Mouse (Mus musculus) frontal cortex, postnatal 25 days (tissue): Measurements from ENCODE around the gene Fchsd2.

Experiments used
- DNase-seq, 2 experiments: peaks; one replicate each; pipeline ENCODE4 v3.0.0; 2022; ENCODE audit warnings: low spot score in 2 of 2

The Fchsd2 gene

DNA sequence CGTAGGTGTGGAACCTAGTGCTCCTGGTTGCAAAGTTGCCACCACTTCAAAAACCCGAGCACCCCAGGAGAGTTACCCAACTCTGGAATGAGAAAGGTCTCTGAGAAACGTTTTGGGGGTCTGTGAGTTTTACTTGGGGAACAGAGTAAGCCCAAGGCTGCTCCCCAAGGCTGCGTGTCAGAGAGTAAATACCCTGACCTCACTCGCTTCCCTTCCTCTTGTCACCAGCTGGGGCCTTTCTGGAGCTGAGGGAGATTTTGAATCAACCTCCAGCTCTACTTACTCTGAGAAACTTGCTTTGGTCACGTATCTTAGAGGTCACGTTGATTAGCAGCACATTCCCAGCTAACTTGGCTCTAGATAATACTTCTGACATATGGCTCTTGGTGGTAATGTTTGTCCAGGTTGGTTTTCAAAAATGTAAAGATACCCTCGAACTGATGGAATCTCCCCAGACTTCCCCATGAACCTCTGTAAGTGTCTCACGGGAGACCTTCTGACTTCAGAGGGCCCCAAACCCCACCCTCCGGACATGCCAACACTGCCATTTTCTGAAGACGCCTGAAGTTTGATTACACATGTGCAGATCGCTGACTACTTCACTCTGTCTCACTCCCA is 20.4 kb upstream of the Fchsd2 start:
- no peak for DNase-seq

DNA sequence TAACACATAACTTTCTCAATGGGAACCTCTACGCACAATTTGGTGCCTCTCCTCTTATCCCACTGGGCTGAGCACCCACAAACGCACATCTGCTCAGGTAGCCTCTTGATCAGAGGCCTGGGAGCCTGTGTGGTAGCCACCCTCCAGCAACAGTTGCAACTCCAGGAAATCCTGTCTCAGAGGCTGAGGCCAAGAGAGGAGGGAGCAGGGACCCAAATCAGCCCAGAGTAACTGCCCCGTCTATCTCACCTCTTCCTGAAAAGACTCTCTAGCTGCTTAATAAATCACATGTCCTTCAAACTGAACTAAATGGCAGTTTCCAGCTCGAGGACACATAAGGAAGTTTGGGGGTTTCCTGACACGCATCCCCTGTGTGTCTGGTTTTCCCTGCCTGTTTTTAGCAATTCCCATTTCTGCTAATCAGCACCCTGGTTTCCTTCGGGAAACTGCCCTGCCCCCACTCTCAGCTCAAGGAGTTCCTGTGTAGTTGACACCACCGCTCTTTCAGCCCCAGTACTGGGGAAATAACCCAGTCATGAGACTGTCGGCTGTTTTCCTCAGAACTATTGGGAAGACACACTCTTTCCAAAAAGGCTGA is 18.4 kb upstream of the Fchsd2 start:
- DNase-seq: no peak

DNA sequence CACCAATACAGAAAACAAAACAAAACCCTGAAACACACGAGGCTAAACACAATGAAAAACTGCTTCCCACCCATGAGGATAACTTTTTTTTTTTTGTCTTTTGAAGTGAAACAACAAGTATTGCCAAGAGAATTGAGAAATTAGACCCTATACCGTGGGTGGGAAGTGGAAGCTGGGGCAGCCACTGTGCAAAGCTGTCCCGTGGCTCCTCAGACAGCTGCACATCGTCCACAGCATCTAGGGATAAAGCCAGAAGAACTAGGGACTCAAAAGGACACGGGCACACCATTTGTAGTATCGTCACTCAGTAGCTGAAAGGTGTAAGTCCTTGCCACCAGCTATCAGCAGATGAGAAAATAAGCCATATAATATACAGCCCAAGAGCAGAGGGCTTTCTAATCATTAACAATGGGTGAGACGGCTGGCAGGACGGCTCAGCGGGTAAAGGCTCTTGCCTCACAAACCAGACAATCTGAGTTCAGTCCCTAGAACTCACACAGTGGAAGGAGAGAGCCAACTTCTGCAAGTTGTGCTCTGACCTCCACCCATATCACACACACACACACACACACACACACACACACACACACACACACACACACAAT is 9.0 kb upstream of the Fchsd2 start:
- no peak for DNase-seq

DNA sequence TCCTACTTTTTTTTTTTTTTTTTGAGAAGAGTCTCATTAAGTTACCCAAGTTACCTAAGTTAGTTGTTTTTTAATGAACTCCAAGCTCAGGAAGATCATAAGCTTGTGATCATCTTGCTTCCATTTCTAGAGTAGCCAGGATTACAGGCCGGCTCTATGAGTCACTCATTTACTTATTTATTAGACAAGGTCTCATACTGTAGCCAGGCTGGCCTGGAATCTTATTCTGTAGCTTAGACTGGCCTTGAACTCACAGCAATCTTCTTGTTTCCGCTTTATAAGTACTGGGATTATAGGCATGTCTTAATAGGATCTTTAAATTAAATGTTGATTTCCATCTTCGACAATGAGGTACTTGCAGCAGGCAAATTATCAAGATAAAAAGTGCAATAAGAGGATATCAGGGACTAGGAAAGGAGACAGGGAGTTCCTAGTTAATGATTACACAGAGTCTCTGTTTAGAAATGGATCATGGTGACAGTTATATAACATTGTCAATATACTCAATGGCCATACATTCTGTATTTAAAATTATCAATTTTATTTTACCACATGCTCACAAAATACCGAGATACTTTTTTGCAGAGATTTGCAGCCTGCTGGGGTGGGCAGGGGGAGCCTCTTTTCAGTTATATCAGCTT is 7.7 kb upstream of the Fchsd2 start:
- DNase-seq: no peak

DNA sequence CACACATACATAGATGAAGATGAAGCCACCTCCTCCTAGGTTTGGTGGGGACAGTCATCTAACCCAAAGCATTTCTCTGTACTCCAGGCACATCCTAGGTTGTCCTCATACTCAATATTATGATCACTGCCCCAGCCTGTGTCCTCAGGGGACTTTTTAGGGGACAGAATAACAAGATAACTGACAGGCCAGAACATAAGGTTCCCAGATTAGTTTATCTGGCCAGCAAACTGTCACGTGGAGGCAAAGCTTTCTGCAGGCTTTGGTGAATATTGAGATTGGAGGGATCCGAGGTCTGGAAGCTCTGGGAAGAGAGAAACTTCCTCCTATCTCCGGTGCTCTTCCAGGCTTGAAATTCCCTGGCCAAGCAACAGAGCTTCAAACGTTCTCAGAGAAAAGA is 6.9 kb upstream of the Fchsd2 start:
- no peak for DNase-seq

DNA sequence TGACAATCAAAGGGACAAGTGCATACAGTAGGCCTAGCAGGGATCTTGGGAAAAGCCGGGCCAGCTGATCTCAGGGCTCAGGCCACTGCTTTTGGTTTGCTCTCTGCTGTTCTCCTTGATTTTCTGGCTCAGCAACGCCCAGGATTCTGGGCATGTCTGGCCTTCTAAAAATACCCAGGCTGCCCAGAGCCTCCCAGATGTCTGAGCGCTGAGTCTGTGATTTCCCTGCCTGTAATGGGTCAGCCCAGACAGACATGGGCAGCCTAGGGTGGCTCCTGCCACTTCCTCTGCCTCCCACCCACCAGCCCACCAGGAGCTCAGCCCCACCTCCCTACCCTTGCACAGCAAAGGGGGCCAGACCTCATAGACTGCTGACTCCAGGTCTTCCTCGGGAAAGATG is 4.0 kb upstream of the Fchsd2 start:
- no peak for DNase-seq

DNA sequence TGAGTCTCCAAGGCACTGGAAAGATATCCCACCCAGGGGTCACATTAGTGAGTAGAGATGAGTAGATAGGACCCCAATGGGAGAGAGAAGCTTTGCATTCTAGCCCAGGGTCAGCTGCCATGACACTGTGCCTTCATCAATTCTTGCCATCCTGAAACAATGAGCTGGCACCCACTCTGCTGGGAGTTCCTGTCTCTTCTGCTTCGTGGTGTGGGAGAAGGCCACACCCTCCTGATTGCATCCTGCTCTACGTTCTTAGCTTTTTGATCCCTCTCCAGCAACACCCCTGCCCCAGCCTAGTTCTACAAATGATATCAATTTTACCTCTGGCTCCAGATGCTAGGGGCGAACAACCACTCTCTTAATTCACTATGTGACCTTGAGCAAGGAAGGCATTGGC is 3.4 kb upstream of the Fchsd2 start:
- no peak for DNase-seq

DNA sequence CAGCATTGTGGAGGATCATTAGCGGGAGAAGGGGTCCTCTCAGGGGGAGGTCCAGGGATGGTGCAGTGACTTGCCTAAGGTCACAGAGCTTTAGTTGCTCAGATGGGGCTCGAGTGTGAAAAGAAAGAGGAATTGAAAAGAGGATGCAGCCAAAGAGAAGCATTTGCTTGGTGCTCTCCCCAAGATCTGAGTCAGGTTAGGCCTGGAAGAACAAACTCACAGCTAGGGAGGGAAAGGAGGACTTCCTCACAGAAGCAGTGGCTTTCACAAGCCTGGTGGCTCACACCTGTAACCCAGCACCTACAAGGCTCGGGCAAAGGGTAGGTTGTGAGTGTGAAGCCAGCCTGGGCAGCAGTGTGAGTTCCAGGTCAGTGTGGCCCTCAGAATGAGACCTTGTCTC is 568 bp downstream of the Fchsd2 start:
- DNase-seq: no peak

DNA sequence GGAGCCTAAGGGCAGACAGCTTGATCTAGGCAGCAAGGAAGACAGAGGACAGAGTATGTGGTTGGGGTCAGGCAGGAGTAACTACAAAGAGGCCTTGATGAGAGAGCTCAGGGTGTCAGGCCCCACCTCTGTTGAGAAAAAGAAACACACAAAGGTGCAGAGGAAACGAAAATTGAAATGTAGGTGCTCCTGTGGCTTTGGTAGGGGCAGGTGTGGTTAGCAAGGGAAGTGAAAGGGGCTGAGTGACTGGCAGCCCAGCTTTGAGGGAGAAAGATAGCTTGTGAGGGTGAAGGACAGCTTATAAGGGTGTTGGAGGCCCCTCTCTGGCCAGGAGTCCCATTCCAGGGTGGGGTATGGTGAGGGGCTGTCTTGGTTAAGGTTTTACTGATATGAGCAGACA is 2.1 kb downstream of the Fchsd2 start:
- no peak for DNase-seq

DNA sequence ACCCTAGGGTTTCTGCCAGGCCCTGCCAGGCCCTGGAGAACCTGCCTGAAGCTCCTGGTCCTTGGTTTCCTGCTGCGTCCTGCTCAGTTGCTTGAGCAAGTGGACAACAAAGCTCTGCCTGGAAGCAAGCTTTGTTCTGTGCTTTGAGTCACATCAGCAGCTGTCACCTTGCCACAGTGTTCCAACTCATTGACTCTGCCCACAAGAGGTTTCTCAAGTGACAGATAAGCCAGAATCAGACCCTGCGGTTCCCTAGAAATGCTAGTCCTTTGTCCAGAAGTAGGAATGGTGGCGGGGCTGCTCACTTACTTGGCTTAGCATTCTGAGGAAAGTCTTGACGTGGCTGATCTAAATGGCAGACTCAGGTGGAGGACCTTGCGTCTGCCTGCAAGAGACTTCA is 2.9 kb downstream of the Fchsd2 start:
- no peak for DNase-seq

DNA sequence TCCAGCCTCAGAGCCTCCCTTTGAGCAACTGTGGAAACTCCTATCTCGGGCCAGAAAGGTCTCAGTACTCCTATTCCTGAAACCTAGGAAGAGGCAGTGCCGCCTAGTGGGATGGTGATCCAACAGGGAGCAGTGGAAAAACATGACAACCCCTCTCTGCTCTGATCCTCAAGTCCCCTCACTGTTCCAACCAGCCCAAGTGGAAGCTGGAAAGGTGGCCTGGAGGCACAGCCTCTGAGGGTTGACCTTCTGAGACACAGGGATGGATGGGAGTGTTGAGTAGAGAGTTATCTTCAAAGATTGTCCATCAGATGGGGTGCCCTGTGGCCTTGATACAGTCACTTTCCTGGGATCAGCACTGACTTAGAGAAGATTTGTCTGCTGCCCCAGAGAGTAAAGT is 3.9 kb downstream of the Fchsd2 start:
- no peak for DNase-seq

DNA sequence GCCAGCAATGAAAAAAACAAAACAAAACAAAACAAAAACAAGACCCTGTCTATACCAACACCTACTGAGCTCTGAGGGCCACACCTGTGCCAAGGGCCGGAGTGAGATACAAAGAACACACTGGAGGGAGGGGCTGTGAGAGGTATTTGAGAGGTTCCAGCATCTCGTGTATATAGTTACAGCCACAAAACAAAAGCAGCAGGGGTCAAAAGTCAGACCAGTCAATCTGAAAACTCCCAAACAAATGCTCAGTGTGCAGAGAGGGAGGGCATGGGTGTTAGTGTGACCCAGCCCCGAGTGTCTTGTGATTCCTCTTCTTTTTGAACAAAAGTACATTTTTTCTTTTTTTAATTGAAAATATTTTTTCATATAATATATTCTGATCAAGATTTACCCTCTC is 4.4 kb downstream of the Fchsd2 start:
- DNase-seq: no peak

DNA sequence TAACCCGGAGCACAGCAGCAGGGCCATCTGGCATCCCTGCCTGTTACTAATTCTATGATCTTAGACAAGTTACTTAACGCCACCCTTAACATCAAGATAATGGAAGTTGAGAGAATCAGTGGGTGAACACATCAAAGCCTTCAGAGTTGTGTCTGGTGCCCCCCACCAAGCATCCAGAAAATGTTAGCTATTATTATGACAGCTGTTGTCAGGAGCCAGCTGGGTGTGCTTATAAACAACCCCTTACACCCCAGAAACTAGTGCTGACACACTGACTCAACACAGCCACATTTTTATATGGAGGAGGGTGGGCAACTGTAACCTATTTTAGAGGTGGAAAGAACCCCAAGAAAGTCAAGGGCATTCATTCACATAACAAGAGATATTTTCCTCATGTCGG is 7.3 kb downstream of the Fchsd2 start:
- no peak for DNase-seq

DNA sequence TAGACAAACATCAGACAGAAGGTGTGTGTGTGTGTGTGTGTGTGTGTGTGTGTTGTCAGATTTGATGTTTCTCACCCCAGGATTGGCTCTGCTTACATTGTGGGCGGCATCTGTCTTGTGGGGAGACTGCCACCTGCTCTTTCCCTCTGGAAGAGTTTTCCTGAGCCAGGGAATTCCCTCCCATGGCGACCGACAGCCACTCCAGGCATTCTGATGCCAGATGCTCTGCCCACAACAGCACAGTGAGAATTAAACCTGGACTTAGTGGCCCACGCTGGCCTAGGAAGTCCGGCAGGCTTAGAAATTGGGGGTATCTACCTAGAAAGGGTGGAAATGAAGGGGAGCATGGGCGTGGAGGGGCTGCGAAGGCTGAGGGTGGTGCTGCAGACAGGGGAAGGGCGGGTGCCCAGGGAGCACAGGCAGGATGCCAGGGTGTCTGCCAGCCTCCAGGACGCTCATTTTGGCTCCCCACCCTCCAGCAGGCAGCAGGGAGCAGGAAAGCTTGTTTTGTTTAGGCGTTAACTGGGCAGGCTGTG is 8.6 kb downstream of the Fchsd2 start:
- peak; percentile 45 to 50 for DNase-seq

DNA sequence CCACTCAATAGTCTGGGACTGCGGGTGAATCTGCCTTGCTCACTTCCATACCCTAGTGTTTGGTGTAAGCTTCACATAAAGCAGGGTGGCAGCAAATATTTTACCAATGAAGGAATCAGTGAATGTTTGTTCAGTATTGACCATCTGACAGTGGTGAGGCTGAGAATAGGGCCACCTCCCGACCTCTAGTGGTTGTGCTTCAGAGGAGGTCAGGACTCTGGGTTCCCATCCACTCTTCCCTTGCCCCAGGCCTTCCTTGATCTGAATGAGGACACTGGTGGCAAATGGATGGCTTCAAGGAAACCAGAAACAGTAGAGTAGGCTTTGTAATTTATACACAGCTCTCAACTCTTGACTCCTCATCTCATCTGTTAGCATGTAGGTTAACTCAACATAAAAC is 14.0 kb downstream of the Fchsd2 start:
- no peak for DNase-seq

DNA sequence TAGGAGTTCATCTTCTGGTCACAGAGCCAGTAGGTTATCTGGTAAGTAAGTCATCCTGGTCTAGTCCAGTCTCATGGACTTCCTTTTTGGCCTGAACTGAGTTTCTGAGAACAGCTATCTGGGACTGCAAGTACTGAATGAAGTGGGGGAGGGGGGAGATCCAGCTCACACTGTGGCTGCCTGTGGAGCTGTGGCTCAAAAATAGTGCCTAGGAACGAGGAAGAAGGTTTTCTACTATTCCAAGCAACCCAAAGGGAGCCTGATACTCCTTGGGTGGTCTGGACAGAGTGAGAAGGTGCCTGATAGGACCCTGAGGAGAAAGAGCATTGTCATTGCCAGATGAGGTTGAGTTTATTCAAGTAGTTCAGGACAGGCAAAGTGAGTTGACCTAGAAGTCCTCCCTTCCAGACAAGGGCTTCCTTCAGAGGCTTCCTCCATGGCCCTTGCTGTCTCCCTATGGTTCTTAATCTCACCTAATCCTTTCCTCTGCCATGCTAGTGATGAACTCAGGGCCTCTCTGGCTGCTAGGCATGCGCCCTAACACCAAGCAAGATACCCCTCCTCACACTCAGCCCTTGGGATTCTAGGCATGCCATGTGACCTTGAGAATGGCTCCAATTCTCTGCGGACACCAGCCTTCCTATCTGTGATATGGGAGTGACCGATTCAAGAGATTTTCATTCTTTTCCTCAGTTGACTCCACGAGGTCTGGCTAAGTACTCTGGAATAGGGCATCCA is 14.6 kb downstream of the Fchsd2 start:
- DNase-seq: no peak

DNA sequence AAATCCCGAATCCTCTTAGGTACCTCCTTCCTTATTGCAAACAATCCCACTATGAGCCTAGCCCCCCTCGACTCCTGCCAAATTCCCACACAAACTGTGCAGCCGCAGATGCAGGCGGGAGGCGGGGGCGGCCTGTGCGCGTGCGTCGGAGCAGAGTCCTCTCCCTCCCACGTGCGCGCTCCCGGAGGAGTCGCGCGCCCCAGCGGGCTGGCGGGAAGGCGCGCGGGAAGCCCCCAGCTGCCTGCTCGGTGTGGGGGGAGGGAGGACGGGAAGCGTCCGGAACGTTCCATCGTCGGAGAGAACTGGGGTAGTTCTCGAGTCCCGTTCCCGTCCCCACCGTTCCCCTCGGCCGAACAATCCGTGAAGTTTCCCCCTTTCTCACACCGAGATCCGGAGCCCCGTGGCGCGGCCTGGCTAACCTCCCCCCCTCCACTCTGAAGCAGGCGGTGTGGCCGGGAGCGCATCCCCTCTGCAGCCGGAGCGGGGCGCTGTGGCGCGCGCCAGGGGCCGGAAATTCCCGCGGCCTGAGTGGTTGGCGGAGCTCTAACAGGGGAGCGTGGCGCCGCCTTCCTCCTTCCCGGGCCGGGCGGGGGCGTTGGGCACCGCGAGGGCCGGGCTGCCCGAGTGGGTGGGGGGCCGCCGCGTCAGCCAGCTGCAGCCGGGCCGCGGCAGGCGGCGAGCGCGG is 15.4 kb downstream of the Fchsd2 start:
- peak; percentile 97 to 98 for DNase-seq

DNA sequence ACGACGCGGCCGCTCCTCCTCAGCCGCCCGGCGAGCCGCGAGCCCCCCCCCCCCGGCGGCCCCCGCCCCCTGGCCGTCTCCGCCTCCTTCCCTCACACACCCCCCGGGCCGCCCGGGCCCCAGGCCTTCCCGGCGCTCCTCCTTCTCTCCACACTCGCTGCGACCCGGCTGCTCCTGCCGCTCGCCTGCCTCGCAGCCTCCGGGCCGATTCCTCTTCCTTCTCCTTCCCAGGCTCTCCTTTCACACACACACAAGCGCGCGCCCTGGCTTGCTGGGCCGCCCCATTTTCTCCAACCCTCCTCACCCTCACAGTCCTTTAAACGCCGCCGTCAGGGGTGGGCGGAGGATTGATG is 16.0 kb downstream of the Fchsd2 start:
- DNase-seq: peak in 1 of 2 experiments; percentile 45

DNA sequence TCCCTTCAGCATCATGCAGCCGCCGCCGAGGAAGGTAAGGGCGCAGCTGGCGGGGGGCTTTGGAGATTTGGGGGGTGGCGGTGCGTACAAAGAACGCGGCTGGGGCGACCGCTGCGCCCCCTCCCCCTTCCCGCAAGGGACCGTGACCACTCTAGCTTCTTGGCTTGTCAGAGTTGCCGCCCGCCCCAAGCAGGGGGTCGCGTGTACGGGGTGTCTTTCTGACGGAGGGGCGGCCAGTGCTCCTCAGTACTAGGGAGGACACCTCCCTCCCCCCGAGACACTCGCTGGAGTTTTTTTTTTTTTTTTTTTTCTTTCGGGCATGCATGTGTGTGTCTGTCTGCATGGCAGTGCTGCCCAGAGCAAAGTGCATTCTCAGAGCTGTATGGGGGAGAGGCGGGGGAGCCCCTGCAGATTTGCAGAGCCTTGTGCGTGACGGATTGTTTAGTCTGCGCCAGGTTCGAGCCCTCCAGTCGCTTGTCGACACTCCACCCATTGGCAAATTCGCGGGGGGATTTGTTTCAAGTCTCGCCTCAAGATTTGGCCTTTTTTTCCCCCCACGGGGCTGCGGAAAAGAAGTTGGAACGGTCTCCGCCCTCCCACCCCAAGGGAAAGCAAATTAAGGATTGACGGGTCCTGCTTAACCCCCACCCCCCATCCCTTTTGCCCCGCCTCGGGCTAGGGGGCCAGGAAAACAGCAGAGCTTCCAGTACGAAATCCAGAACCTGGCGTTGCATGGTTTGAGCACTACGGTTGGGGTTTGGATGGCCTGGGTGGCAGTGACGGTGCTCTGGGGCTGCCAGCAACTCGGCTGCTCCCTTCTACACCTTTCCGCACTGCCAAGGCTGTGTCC is 16.6 kb downstream of the Fchsd2 start:
- peak in 1 of 2 experiments; percentile 12 for DNase-seq

DNA sequence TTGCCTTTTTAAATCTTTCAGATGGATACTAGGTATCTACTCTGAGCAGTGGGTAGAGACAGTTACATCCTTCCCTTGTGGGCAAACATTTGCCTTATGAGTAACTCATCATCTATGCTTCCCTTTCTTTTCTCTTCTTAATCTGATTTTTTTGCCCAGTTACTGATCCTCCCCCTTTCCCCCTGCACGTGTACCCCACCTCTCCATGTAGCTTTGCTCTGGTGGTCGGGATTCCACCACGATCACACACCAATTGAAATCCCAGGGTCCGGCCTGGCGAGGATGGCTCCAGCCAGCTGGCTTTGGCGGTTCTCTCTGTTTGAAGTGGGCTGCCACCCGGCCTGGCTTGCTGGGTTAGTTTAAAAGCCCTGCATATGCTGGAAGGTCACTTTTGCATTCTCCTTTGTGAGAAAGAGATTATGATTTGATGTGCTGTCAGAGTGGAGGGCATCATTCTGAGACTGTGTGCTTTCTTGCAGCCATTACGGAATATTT is 17.2 kb downstream of the Fchsd2 start:
- no peak for DNase-seq

DNA sequence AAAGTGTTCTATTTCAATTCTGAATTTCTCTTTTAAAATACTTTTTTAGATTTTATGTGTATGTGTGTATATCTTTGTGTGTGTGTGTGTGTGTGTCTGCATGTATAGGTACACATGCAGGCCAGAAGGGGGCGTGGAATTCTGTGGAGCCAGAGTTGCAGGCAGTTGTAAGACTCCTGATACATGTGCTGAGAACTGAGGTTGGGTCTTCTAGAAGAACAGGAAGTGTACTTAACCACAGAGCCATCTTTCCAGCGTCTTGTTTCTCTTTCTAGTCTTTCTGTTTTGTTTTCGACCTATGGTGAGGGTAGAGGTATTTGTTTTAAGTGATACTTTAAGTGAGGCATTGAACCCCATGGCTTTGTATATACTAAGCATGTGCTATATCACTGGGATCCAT is 20.7 kb downstream of the Fchsd2 start:
- no peak for DNase-seq
